Mouse (Mus musculus) heart, embryonic 12.5 days (tissue): ENCODE data around the gene Edem1. TPM values are rescaled to one million over a fixed set of nuclear protein-coding genes. Genes with fewer than 3 reads are reported as not detected.

Experiments
- ATAC-seq: fragments of 200-750 bp; cut with Nextera tagmentation; 2 replicates; pipeline ENCODE4 v1.8.0; 2017; ENCODE audit warnings: moderate TSS enrichment, moderate library complexity; ENCODE audit not compliant: insufficient number of reproducible peaks, low FRiP score
- H3K27ac ChIP-seq: fragments of 300-500 bp; sonication (generic); 2 replicates; pipeline ENCODE4 v1.5.1; 2016; ENCODE audit warnings: mild to moderate bottlenecking, moderate library complexity; ENCODE audit not compliant: poor library complexity, severe bottlenecking
- H3K27me3 ChIP-seq: fragments of 300-500 bp; sonication (generic); replicated peaks from 2 replicates; pipeline ENCODE4 v1.6.1; 2016; ENCODE audit warnings: mild to moderate bottlenecking, moderate library complexity
- H3K36me3 ChIP-seq: fragments of 300-500 bp; sonication (generic); 2 replicates; pipeline ENCODE4 v1.6.1; 2016; ENCODE audit warnings: mild to moderate bottlenecking, moderate library complexity
- H3K4me1 ChIP-seq: fragments of 300-500 bp; sonication (generic); replicated peaks from 2 replicates; pipeline ENCODE4 v1.6.1; 2016; ENCODE audit warnings: mild to moderate bottlenecking
- H3K4me2 ChIP-seq: fragments of 300-500 bp; sonication (generic); 2 replicates; pipeline ENCODE4 v1.6.1; 2016; ENCODE audit warnings: mild to moderate bottlenecking, moderate library complexity
- H3K4me3 ChIP-seq: fragments of 300-500 bp; sonication (generic); 2 replicates; pipeline ENCODE4 v1.5.1; 2016; ENCODE audit warnings: mild to moderate bottlenecking
- H3K9ac ChIP-seq: fragments of 300-500 bp; sonication (generic); 2 replicates; pipeline ENCODE4 v1.6.1; 2016; ENCODE audit warnings: mild to moderate bottlenecking, moderate library complexity
- H3K9me3 ChIP-seq: fragments of 300-500 bp; sonication (generic); replicated peaks from 2 replicates; pipeline ENCODE4 v1.6.1; 2016; ENCODE audit warnings: mild to moderate bottlenecking, moderate library complexity
- WGBS: fragments of 180-500 bp; shearing (Covaris S2); methylation state at CpG from one replicate; pipeline ENCODE4 v1.1.7; 2016; 5-methylcytosine and 5-hydroxymethylcytosine counted together
- polyA plus RNA-seq: library from polyadenylated mRNA; unstranded; fragments of >200 nt; fragmentation: Nextera tagmentation; extraction: Ambion mirVana; gene quantifications from 2 replicates; pipeline ENCODE4 v1.2.1, GENCODE M21; 2016

Gene Edem1
- polyA plus RNA-seq, 1 experiment from 2014 or later: 15.6 TPM

DNA sequence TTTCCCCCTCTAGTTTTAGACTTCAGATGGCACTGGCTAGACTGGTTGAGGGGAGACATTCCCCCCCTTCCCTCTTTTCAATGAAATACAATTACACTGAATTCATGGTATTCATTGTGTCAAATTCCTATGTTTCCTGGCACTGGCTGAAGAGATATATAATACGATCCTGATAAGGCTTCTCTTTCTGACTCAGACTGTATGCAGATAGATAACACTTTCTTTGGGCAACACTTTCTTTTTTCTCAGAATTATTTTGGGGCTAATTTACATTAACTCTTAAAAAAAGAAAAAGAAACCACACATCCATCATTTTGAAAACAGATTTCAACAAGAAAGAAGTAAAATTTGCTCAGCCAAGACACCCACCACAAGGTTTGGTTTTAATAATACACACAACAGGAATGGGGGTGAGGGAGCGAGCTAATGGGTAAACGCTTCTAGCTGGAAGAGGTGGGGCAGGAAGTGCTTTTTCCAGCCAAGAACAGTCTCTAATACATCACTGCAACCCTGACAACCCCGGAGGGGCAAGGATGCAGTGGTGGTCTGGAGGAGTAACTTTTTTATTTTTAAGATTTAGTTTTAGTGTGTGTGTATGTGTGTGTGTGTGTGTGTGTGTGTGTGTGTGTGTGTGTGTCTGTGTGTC lies 52.0 kb downstream of the Edem1 start:
- Histone ChIP-seq H3K4me2 (no peak overlapping the region), H3K27me3 (no peaks in the 10 kb centered on the region), H3K9me3 (peaks cover 16% of the 10 kb centered on the region), H3K9ac (no peak overlapping the region), H3K27ac (no peak overlapping the region), H3K4me3 (no peak overlapping the region), H3K36me3 (no peaks in the 10 kb centered on the region), H3K4me1 (peaks cover 3% of the 10 kb centered on the region; the same call in 1 of the 2 replicates)
- 50% methylated on average over 4 of the region's 4 CpGs for WGBS
- no peak for ATAC-seq

DNA sequence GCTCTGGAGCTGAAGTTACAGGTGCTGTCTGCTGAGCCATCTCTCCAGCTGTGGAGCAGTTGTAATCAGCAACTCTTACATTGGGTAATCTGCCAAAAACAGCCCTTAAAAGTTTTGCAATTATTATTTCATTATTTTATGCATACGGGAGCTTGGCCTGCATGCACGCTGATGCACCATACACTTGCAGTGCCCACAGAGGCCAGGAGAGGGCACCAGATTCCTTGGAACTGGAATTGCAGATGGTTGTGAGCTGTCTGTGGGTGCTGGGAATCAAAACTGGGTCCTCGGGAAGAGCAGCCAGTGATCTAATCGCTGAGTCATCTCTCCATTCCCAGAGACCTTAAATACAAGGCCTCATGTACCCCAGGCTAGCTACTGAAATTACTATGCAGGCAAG lies 52.6 kb downstream of the Edem1 start:
- no peak overlapping the region for H3K4me3 ChIP-seq
- no peak for ATAC-seq
- no peak overlapping the region for H3K27ac ChIP-seq
- no peaks in the 10 kb centered on the region for H3K36me3 ChIP-seq
- H3K27me3 ChIP-seq: no peaks in the 10 kb centered on the region
- 86% methylated on average over 4 of the region's 4 CpGs for WGBS
- H3K4me2 ChIP-seq: no peak overlapping the region
- no peak overlapping the region for H3K9ac ChIP-seq
- peaks cover 16% of the 10 kb centered on the region for H3K9me3 ChIP-seq
- peaks cover under 1% of the 10 kb centered on the region; the same call in 1 of the 2 replicates for H3K4me1 ChIP-seq

- Histone ChIP-seq H3K9ac (no peak overlapping the region), H3K9me3 (peaks cover 14% of the 10 kb centered on the region), H3K27ac (no peak overlapping the region), H3K4me2 (no peak overlapping the region), H3K36me3 (no peaks in the 10 kb centered on the region), H3K4me3 (no peak overlapping the region), H3K4me1 (no peaks in the 10 kb centered on the region), H3K27me3 (no peaks in the 10 kb centered on the region)
- WGBS: 84% methylated on average over 2 of the region's 2 CpGs
- ATAC-seq: no peak
Measured at GRCm38 (mm10) chr6:108883826-108884225, 55.4 kb downstream of the Edem1 start.

DNA sequence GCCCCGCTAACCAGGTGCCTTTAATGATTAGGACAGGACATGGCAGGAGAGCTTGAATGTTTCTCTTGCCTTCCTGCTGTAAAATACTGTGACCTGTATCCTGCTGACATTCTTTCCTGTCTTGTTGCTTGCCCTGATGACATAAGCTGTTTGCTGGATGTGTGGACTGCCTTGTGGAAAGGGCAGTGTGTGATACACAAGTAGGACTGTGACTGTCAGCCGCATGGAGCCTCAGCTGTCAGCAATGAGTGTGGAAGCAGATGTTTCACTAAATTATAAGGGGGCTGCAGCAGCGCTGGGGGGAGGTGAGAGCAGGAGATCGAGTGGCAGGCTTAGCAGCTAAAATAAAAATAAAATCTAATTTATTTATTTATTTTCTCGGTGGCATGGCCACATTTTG lies 56.2 kb downstream of the Edem1 start:
- no peak overlapping the region for H3K4me2 ChIP-seq
- H3K36me3 ChIP-seq: no peaks in the 10 kb centered on the region
- 71% methylated on average over 5 of the region's 5 CpGs for WGBS
- peaks cover 6% of the 10 kb centered on the region for H3K9me3 ChIP-seq
- H3K9ac ChIP-seq: no peak overlapping the region
- ATAC-seq: no peak
- no peak overlapping the region for H3K4me3 ChIP-seq
- no peaks in the 10 kb centered on the region for H3K27me3 ChIP-seq
- no peaks in the 10 kb centered on the region for H3K4me1 ChIP-seq
- H3K27ac ChIP-seq: no peak overlapping the region

- Histone ChIP-seq H3K9me3 (0 out of 2 replicates have a peak, but pooled peaks cover under 1% of the 10 kb centered on the region), H3K4me1 (no peaks in the 10 kb centered on the region), H3K27ac (no peak overlapping the region), H3K4me3 (no peak overlapping the region), H3K9ac (no peak overlapping the region), H3K36me3 (no peaks in the 10 kb centered on the region), H3K4me2 (no peak overlapping the region), H3K27me3 (no peaks in the 10 kb centered on the region)
- WGBS: 52% methylated on average over 4 of the region's 4 CpGs
- no peak for ATAC-seq
Measured at GRCm38 (mm10) chr6:108886346-108886745, 57.9 kb downstream of the Edem1 start.

- no peak overlapping the region for H3K4me2 ChIP-seq
- 67% methylated on average over 5 of the region's 5 CpGs for WGBS
- no peaks in the 10 kb centered on the region for H3K9me3 ChIP-seq
- no peak for ATAC-seq
- no peak overlapping the region for H3K27ac ChIP-seq
- H3K9ac ChIP-seq: no peak overlapping the region
- no peaks in the 10 kb centered on the region for H3K27me3 ChIP-seq
- H3K36me3 ChIP-seq: no peaks in the 10 kb centered on the region
- no peak overlapping the region for H3K4me3 ChIP-seq
- H3K4me1 ChIP-seq: no peaks in the 10 kb centered on the region
Measured at GRCm38 (mm10) chr6:108892589-108892988, 64.1 kb downstream of the Edem1 start.

DNA sequence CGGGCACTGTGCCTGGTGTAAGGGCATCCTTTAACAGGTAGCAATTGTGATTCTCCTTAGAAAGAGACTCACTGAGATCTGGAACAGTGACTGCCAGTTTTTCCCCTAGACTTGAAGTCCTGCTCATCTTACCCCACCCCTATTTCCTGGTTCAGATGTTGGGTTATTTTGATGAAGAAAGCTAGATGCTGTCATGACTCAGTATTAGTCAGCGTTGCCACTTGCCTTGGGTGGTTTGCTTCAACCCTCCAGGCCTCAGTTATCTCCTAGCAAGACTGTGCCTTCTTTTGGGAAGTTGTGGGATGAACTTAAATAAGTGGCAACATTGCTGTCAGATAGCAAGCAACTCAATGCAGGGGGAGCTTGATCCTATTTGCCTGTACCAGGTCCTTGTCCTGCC lies 66.7 kb downstream of the Edem1 start:
- Histone ChIP-seq H3K4me1 (no peaks in the 10 kb centered on the region), H3K4me3 (no peak overlapping the region), H3K9ac (no peak overlapping the region), H3K27me3 (no peaks in the 10 kb centered on the region), H3K9me3 (no peaks in the 10 kb centered on the region), H3K36me3 (no peaks in the 10 kb centered on the region), H3K4me2 (no peak overlapping the region), H3K27ac (no peak overlapping the region)
- WGBS: 70% methylated on average over 2 of the region's 2 CpGs
- ATAC-seq: no peak

- Histone ChIP-seq H3K9ac (no peak overlapping the region), H3K27ac (no peak overlapping the region), H3K4me2 (no peak overlapping the region), H3K27me3 (no peaks in the 10 kb centered on the region), H3K4me1 (no peaks in the 10 kb centered on the region), H3K36me3 (no peaks in the 10 kb centered on the region), H3K4me3 (no peak overlapping the region), H3K9me3 (no peaks in the 10 kb centered on the region)
- 83% methylated on average over 3 of the region's 3 CpGs for WGBS
- no peak for ATAC-seq
Measured at GRCm38 (mm10) chr6:108895976-108896375, 67.5 kb downstream of the Edem1 start.

- H3K4me3 ChIP-seq: no peak overlapping the region
- H3K9ac ChIP-seq: no peak overlapping the region
- no peak overlapping the region for H3K4me2 ChIP-seq
- 76% methylated on average over 8 of the region's 8 CpGs for WGBS
- H3K27ac ChIP-seq: no peak overlapping the region
- H3K4me1 ChIP-seq: no peaks in the 10 kb centered on the region
- H3K9me3 ChIP-seq: no peaks in the 10 kb centered on the region
- no peaks in the 10 kb centered on the region for H3K36me3 ChIP-seq
- H3K27me3 ChIP-seq: no peaks in the 10 kb centered on the region
- ATAC-seq: no peak
Measured at GRCm38 (mm10) chr6:108896525-108897087, 68.2 kb downstream of the Edem1 start.

- Histone ChIP-seq H3K36me3 (no peaks in the 10 kb centered on the region), H3K27me3 (no peaks in the 10 kb centered on the region), H3K4me2 (no peak overlapping the region), H3K4me3 (no peak overlapping the region), H3K9me3 (no peaks in the 10 kb centered on the region), H3K9ac (no peak overlapping the region), H3K4me1 (no peaks in the 10 kb centered on the region), H3K27ac (no peak overlapping the region)
- ATAC-seq: no peak
- 77% methylated on average over 2 of the region's 2 CpGs for WGBS
Measured at GRCm38 (mm10) chr6:108899231-108899630, 70.8 kb downstream of the Edem1 start.

DNA sequence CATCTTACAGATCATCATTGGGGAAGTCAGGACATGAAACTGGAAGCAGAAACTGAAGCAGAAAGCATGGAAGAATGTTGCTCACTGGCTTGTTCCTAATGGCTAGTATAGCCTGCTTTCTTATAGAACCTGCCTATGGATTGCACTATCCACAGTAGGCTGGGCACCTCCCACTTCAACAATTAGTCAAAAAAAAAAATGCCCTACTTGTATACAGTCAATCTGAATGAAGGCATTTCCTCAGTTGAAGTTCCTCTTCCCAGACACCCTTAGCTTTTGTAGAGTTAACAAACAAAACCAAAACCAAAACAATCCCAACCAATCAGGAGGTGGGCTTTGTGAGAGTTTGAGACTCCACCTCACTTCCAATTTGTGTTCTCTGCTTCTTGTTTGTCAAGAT lies 73.7 kb downstream of the Edem1 start:
- Histone ChIP-seq H3K27me3 (no peaks in the 10 kb centered on the region), H3K4me2 (no peak overlapping the region), H3K9ac (no peak overlapping the region), H3K9me3 (no peaks in the 10 kb centered on the region), H3K4me3 (no peak overlapping the region), H3K36me3 (no peaks in the 10 kb centered on the region), H3K4me1 (no peaks in the 10 kb centered on the region), H3K27ac (no peak overlapping the region)
- no peak for ATAC-seq

GRCm38 (mm10) chr6:108903280-108903679 lies 74.8 kb downstream of the Edem1 start:
- Histone ChIP-seq H3K27me3 (no peaks in the 10 kb centered on the region), H3K9ac (no peak overlapping the region), H3K27ac (no peak overlapping the region), H3K4me1 (no peaks in the 10 kb centered on the region), H3K4me2 (no peak overlapping the region), H3K9me3 (no peaks in the 10 kb centered on the region), H3K36me3 (no peaks in the 10 kb centered on the region), H3K4me3 (no peak overlapping the region)
- WGBS: 77% methylated on average over 4 of the region's 4 CpGs
- no peak for ATAC-seq
